Mouse (Mus musculus) T-helper 17 cell (primary cell): ENCODE data around the gene 3110082I17Rik.

Source experiments
- in situ Hi-C, 2 experiments: fragments of 300-600 bp; cut with MboI, MseI; formaldehyde crosslinking; loops; 1 replicate in 1 of 2; 2 replicates in 1 of 2; pipeline ENCODE4 v1.15.1; 2025; ENCODE audit warnings: high pct_unique_total_duplicates in 2 of 2

The 3110082I17Rik gene

GRCm38 (mm10) chr5:139460384-139461067, at the start of gene 3110082I17Rik:
Gene 3110082I17Rik (minus strand): TSS chr5:139460527.
- in situ Hi-C loops, result loop anchor here in 1 of 2 experiments (10.0 kb wide), 1 partner anchor 96 kb away; no protein-coding TSS in a partner anchor

GRCm38 (mm10) chr5:139506207-139506606, 45.9 kb upstream of the 3110082I17Rik start:
- in situ Hi-C loops, result no loop called here

DNA sequence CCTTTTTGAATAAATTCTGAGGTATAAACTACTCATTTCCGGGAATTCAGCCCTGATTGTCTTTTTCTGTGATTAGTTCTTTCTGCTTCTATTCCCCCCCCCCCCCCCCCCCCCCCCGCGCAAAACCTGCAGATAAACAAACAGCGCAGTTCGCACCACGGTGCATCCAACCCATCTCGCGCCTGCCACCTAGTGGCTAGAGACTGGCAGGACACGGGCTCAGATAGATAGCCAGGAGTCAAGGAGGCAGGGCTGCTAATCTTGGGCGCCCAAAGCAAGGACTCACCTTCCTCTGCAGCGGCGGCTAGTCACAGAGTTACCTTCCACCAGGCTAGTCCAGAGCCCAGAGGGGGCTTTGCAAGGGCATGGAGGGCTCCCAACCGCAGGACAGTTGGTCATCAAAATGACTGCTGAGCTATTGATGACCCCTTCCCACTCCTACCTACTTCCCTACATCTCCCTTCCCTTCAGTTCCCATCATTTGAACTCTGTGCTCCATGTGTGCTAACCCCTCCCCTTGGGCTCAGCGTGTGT, 44.8 kb upstream of the 3110082I17Rik start:
- in situ Hi-C loops, result no loop called here

- in situ Hi-C loops, result no loop called here
Observed at GRCm38 (mm10) chr5:139502281-139502680, 42.0 kb upstream of the 3110082I17Rik start.

- in situ Hi-C loops, result no loop called here
Observed at GRCm38 (mm10) chr5:139498791-139499190, 38.5 kb upstream of the 3110082I17Rik start.

- in situ Hi-C loops, result no loop called here
Observed at GRCm38 (mm10) chr5:139496939-139497338, 36.6 kb upstream of the 3110082I17Rik start.

DNA sequence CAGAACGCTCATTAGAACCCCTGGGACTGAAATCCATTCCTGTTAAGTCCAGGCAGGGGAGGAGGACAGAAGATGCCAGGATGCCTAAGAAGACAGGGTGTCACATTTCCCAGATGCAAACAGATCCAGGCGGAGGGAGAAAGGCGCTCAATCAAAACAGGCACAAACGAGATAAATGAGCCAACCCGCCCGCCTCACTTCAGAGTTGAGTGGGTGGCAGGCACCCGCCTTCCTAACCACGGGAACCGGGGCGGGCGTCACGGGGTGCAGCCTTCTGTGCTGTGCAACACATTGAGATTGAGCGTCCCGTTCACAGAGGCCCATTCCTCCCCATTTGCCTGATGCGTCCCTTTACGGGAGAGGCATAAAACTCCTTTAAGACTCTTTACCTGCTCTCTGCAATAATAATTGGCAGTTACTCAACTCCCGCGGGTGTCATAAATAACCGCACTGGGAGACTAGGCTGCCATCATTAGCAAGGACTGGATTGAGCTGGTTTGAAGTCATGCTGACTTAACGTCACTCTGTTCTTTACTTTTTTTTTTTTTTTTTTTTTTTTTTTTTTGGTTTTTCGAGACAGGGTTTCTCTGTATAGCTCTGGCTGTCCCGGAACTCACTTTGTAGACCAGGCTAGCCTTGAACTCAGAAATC, 34.8 kb upstream of the 3110082I17Rik start:
- in situ Hi-C loops, result no loop called here

- in situ Hi-C loops, result no loop called here
Observed at GRCm38 (mm10) chr5:139493690-139494089, 33.4 kb upstream of the 3110082I17Rik start.

- in situ Hi-C loops, result no loop called here
Observed at GRCm38 (mm10) chr5:139491348-139491747, 31.0 kb upstream of the 3110082I17Rik start.

GRCm38 (mm10) chr5:139490131-139490530, 29.8 kb upstream of the 3110082I17Rik start:
- in situ Hi-C loops, result no loop called here

DNA sequence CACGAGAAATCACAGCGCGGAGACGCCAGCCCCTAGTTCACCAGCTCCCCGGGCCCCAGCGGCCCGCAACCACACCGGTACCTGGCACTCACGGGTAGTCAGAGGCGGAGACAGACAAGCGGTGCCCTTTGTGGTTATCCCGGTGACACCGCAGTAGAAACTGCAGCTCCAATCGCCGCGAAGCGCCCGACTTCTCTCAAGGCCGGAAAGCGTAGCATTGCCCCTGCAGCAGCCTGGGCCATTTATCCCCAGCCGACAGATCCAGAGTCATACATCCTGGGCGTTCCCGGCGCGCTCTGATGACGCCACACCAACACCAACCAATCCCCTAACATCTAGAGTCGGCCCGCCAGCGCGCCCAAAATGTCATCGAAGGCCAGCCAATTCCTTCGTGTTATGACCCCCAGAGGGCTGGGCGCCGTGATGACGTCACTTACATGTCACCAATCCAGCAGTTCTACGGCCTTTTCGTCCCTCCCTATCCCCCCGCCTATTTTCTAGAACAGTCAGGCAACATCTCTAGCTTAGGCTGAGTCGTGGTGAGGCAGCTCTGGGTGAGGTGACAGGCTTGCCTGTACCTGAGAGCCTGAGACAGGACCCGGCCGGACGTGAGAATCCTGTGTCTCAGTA, 24.0 kb upstream of the 3110082I17Rik start, which contains the start of gene Zfand2a:
Zfand2a (minus strand) TSS at position 365 of the 630 bp plus-strand sequence.
- in situ Hi-C loops, result no loop called here

DNA sequence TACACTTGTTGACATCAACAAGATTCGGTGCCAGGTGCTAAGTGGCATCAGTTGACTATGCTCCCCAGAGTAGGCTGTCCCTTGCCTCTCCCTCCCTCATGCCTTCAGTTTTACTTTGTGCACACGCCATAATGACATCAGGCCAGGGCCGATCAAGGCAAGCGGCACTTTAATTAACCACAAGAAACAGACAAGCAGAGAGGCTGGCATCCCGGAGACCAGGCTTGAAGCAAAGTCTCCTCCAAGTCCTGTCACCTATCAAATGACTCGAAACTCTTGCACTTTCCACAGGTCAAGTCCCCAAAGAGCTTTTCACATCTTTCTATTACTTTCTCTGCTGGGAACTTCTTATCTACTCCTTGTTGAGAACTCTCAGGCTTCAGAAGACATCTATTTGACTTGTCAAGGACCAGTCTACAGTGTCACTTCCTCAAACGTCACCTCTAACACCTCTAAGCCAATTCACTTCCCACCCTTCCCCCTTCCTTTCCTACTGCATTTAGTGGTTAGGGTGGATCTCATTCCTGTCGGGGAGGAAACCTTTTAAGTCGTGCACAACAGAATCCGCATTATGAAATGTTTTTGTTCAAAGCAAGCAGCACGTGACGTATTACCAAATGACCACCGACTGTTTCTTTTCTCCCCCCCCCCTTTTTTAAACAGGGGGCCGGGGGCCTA, 23.0 kb upstream of the 3110082I17Rik start:
- in situ Hi-C loops, result no loop called here

- in situ Hi-C loops, result no loop called here
Observed at GRCm38 (mm10) chr5:139480406-139480805, 20.1 kb upstream of the 3110082I17Rik start.

DNA sequence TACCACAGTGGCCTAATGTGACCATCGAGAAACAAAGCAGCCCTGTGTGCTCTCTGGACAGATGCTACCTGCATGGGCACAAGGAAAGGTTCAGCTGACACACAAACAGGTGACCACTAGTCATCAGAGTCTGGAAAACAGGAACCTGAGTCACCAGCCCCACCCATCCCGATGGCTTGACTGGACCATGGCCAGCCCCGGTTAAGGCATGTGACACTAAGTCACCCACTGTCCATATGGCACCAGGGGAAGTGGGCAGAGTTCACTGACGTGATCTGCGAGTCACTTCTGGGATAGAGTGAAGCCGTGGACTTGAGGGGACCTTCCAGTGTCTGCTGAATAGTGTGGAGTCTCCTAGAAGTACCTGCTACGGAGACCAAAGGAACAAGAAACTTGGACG, 18.8 kb upstream of the 3110082I17Rik start:
- in situ Hi-C loops, result no loop called here

DNA sequence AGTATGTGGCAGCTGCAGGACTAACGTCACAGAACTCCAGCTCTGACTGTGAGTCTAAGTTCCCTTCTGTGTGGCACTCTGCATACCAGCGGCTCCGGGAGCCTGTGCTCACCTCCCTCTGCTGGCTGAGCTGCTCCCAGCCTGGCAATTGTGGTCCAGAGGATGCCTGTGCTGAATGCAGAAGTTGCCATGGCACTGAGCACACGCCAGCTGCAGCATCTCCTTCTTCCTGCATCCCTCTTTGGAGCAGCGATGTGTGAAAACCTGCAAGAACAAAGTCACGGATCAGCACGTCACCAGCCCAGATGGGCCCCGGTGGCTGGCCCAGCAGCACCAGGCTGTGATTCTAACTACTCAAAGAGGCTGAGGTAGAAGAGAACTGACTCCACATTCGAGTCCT, 14.4 kb upstream of the 3110082I17Rik start:
- in situ Hi-C loops, result no loop called here

- in situ Hi-C loops, result loop anchor here in 1 of 2 experiments (10.0 kb wide), 1 partner anchor 103 kb away; no protein-coding TSS in a partner anchor
Observed at GRCm38 (mm10) chr5:139467998-139468397, 7.7 kb upstream of the 3110082I17Rik start.

- in situ Hi-C loops, result loop anchor here in 1 of 2 experiments (10.0 kb wide), 1 partner anchor 102 kb away; no protein-coding TSS in a partner anchor
Observed at GRCm38 (mm10) chr5:139466801-139467200, 6.5 kb upstream of the 3110082I17Rik start.

GRCm38 (mm10) chr5:139466373-139466772, 6.0 kb upstream of the 3110082I17Rik start:
- in situ Hi-C loops, result loop anchor here in 1 of 2 experiments (10.0 kb wide), 1 partner anchor 102 kb away; no protein-coding TSS in a partner anchor

DNA sequence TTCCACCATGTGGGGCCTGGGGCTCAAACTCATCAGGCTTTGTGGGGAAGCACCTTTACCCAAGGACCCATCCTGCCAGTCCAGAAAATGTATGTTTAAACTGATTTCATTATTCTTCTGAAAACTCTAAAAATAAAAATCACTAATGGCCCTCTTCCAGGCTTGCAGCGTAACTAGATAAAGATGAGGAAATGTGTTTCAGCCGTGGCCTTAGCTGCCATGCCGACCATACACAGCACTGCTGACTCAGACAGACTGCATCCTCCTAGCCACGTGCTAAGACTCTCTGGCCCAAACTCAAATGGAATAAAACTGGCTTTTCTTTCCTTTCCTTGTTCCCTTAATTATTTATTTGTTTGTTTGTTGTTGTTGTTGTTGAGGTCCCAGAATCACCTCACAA, 4.5 kb upstream of the 3110082I17Rik start:
- in situ Hi-C loops, result loop anchor here in 1 of 2 experiments (10.0 kb wide), 1 partner anchor 100 kb away; no protein-coding TSS in a partner anchor

DNA sequence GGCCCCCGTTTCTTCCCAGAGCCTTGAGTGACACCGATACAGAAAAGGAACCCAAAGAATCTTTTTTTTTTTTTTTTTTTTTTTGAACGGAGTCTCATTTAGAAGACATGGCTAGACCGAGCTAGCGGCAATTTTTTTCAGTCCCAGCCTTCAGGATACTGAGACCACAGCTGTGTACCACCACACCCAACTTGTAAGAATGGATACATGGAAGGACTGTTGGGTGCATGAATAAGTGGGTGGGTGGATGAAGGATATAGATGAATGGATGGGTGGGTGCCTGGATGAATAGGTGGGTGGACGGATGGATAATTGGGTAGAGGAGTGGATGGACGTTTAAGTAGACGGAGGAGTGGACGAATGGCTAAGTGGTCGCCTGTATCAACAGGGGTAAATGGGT, 389 bp downstream of the 3110082I17Rik start:
- in situ Hi-C loops, result loop anchor here in 1 of 2 experiments (10.0 kb wide), 1 partner anchor 95 kb away; no protein-coding TSS in a partner anchor

GRCm38 (mm10) chr5:139457241-139457640, 3.1 kb downstream of the 3110082I17Rik start:
- in situ Hi-C loops, result no loop called here
